Mouse (Mus musculus) stomach, embryonic 14.5 days (tissue): ENCODE measurements around the gene Mapkapk2. TPM values are rescaled to one million over a fixed set of nuclear protein-coding genes. Genes with fewer than 3 reads are reported as not detected.
"Not testable (repeated sequence)": the region's sequence is repeated elsewhere in the genome, so short reads cannot be mapped to it uniquely, and the experiment has no call there.

ENCODE experiments used
- ATAC-seq: fragments of 200-750 bp; cut with Nextera tagmentation; 2 replicates; pipeline ENCODE4 v1.8.0; 2017; ENCODE audit warnings: low read depth, moderate TSS enrichment; ENCODE audit not compliant: insufficient number of reproducible peaks, insufficient read depth, low FRiP score
- H3K27ac ChIP-seq: fragments of 300-500 bp; sonication (generic); 2 replicates; pipeline ENCODE4 v1.5.1; 2014; ENCODE audit warnings: mild to moderate bottlenecking, low read length, moderate library complexity, mixed read lengths
- H3K27me3 ChIP-seq: fragments of 300-500 bp; sonication (generic); 2 replicates; pipeline ENCODE4 v1.6.1; 2014; ENCODE audit warnings: low read length, control low read depth, mixed read lengths; ENCODE audit not compliant: control insufficient read depth, insufficient read depth
- H3K36me3 ChIP-seq: fragments of 300-500 bp; sonication (generic); 2 replicates; pipeline ENCODE4 v1.6.1; 2014; ENCODE audit warnings: mild to moderate bottlenecking, control low read depth, low read length, moderate library complexity, mixed read lengths; ENCODE audit not compliant: control insufficient read depth, insufficient read depth
- H3K4me1 ChIP-seq: fragments of 300-500 bp; sonication (generic); 2 replicates; pipeline ENCODE4 v1.6.1; 2014; ENCODE audit warnings: low read length, control low read depth, mixed read lengths; ENCODE audit not compliant: control insufficient read depth, insufficient read depth
- H3K4me2 ChIP-seq: fragments of 300-500 bp; sonication (generic); replicated peaks from 2 replicates; pipeline ENCODE4 v1.6.1; 2014; ENCODE audit warnings: low read depth, low read length, control low read depth
- H3K4me3 ChIP-seq: fragments of 300-500 bp; sonication (generic); 2 replicates; pipeline ENCODE4 v1.5.1; 2014; ENCODE audit warnings: low read depth, low read length, control low read depth
- H3K9ac ChIP-seq: fragments of 300-500 bp; sonication (generic); replicated peaks from 2 replicates; pipeline ENCODE4 v1.6.1; 2014; ENCODE audit warnings: low read depth, mild to moderate bottlenecking, control low read depth, low read length, moderate library complexity, mixed read lengths
- H3K9me3 ChIP-seq: fragments of 300-500 bp; sonication (generic); 2 replicates; pipeline ENCODE4 v1.6.1; 2016; ENCODE audit warnings: low read depth, low read length, control low read depth; ENCODE audit not compliant: control insufficient read depth
- WGBS: fragments of 180-500 bp; shearing (Covaris S2); extraction: QIAGEN DNeasy Blood & Tissue Kit; methylation state at CpG from one replicate; pipeline ENCODE4 v1.1.7; 2014; 5-methylcytosine and 5-hydroxymethylcytosine counted together
- polyA plus RNA-seq: library from polyadenylated mRNA; unstranded; fragments of >200 nt; fragmentation: Nextera tagmentation; extraction: Ambion mirVana; gene quantifications from 2 replicates; pipeline ENCODE4 v1.2.1, GENCODE M21; 2014

Mapkapk2 gene
- polyA plus RNA-seq, result 56.5 and 68.4 TPM in 2 replicates

- H3K4me1 ChIP-seq, result peaks cover 31% of the 10 kb centered on the region
- no peaks in the 10 kb centered on the region for H3K36me3 ChIP-seq
- H3K4me3 ChIP-seq, result peak within 1 kb of the TSS; percentile 92
- WGBS, result under 1% methylated on average over 29 of the region's 32 CpGs
- peak within 1 kb of the TSS; percentile 96 for H3K27ac ChIP-seq
- peak within 1 kb of the TSS; percentile 65 for H3K4me2 ChIP-seq
- H3K9ac ChIP-seq, result peak within 1 kb of the TSS; percentile 97
- peak; percentile 96 for ATAC-seq
- H3K27me3 ChIP-seq, result no peaks in the 10 kb centered on the region
- no peaks in the 10 kb centered on the region for H3K9me3 ChIP-seq
Measured at GRCm38 (mm10) chr1:131097700-131098094, at the start of gene Mapkapk2. Mapkapk2 (minus strand) TSS chr1:131097826.

- Histone ChIP-seq H3K36me3 (no peaks in the 10 kb centered on the region), H3K9ac (no peak overlapping the region), H3K9me3 (no peaks in the 10 kb centered on the region), H3K27me3 (no peaks in the 10 kb centered on the region), H3K4me3 (no peak overlapping the region), H3K4me1 (no peaks in the 10 kb centered on the region), H3K27ac (no peak overlapping the region), H3K4me2 (no peak overlapping the region)
- 84% methylated on average over 3 of the region's 3 CpGs for WGBS
- no peak for ATAC-seq
Measured at GRCm38 (mm10) chr1:131146181-131146614, 48.6 kb upstream of the Mapkapk2 start.

DNA sequence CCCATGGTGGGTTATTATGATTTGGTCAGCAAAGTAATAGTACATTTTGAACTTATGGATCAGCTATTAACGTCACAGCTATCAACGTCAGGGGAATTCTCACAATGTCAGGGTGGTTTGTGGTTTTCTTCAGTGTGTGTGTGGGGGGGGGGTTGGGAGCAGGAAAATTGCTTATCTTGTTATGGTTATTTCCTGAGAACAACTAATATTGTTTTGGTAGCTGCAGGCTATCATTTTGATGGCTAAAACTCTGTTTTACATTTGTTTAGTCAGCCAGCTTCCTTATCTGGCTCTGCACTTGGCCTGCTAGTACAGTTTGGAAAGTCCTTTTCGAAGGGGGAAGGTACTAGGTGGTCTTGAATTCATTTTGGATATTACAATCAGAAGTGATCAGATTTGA, 47.6 kb upstream of the Mapkapk2 start:
- not testable (repeated sequence) for H3K4me1 ChIP-seq, H3K9ac ChIP-seq, H3K27me3 ChIP-seq, H3K27ac ChIP-seq, H3K36me3 ChIP-seq, H3K4me2 ChIP-seq, H3K4me3 ChIP-seq, ATAC-seq, H3K9me3 ChIP-seq
- WGBS, result 89% methylated on average over 3 of the region's 3 CpGs

GRCm38 (mm10) chr1:131142472-131142871, 44.8 kb upstream of the Mapkapk2 start:
- Histone ChIP-seq H3K27me3 (no peaks in the 10 kb centered on the region), H3K4me3 (no peak overlapping the region), H3K27ac (no peak overlapping the region), H3K4me2 (no peak overlapping the region), H3K4me1 (peaks cover 5% of the 10 kb centered on the region; the same call in 1 of the 2 replicates), H3K9me3 (no peaks in the 10 kb centered on the region), H3K9ac (no peak overlapping the region), H3K36me3 (no peaks in the 10 kb centered on the region)
- ATAC-seq, result no peak
- WGBS, result 87% methylated on average over 1 of the region's 1 CpGs

GRCm38 (mm10) chr1:131141449-131141848, 43.8 kb upstream of the Mapkapk2 start:
- H3K27ac ChIP-seq, result no peak overlapping the region
- 42% methylated on average over 2 of the region's 2 CpGs for WGBS
- no peaks in the 10 kb centered on the region for H3K9me3 ChIP-seq
- no peak overlapping the region for H3K4me2 ChIP-seq
- peaks cover 5% of the 10 kb centered on the region; the same call in 1 of the 2 replicates for H3K4me1 ChIP-seq
- H3K27me3 ChIP-seq, result no peaks in the 10 kb centered on the region
- no peak overlapping the region for H3K4me3 ChIP-seq
- H3K36me3 ChIP-seq, result no peaks in the 10 kb centered on the region
- no peak for ATAC-seq
- no peak overlapping the region for H3K9ac ChIP-seq

GRCm38 (mm10) chr1:131139102-131140095, 41.8 kb upstream of the Mapkapk2 start:
- peak overlapping the region; percentile 66 for H3K4me3 ChIP-seq
- H3K9ac ChIP-seq, result peak overlapping the region; percentile 60; the same call in 1 of the 2 replicates
- no peak for ATAC-seq
- no peaks in the 10 kb centered on the region for H3K9me3 ChIP-seq
- WGBS, result 67% methylated on average over 11 of the region's 11 CpGs
- peak overlapping the region; percentile 88 for H3K4me2 ChIP-seq
- no peaks in the 10 kb centered on the region for H3K27me3 ChIP-seq
- H3K27ac ChIP-seq, result peak overlapping the region; percentile 85; the same call in 1 of the 2 replicates
- no peaks in the 10 kb centered on the region for H3K36me3 ChIP-seq
- peaks cover 5% of the 10 kb centered on the region; the same call in 1 of the 2 replicates for H3K4me1 ChIP-seq

- peak within 1 kb of the TSS; percentile 85 for H3K27ac ChIP-seq
- peak within 1 kb of the TSS; percentile 60 for H3K9ac ChIP-seq
- H3K9me3 ChIP-seq, result no peaks in the 10 kb centered on the region
- H3K4me3 ChIP-seq, result peak within 1 kb of the TSS; percentile 66
- ATAC-seq, result peak; percentile 96
- WGBS, result 3% methylated on average over 49 of the region's 49 CpGs
- H3K27me3 ChIP-seq, result no peaks in the 10 kb centered on the region
- peak within 1 kb of the TSS; percentile 88 for H3K4me2 ChIP-seq
- peaks cover 5% of the 10 kb centered on the region; the same call in 1 of the 2 replicates for H3K4me1 ChIP-seq
- H3K36me3 ChIP-seq, result no peaks in the 10 kb centered on the region
Measured at GRCm38 (mm10) chr1:131138191-131139016, 40.8 kb upstream of the Mapkapk2 start, which contains the start of gene Dyrk3. Dyrk3 (minus strand) TSS chr1:131138340.

DNA sequence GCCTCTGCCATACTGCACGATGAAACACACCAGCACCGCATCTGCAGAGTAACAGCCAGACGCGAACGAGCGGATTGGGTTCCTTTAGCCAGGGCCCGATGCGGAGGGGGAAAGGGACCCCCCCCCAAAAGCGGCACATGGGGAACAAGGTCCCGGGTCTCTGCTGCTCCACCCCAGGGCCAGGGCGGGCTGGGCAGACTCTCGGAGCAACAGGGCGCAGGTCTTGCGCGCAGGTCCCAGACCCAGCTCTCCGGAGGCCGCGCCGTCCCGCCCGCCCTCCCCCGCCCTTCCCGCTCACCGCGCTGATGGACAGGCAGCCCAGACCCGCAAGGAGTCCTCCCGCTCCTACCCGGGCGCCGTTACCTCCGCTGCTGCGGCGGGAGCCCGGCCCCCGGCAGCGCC, 40.1 kb upstream of the Mapkapk2 start:
- Histone ChIP-seq H3K4me3 (peak overlapping the region; percentile 66), H3K9ac (peak overlapping the region; percentile 60), H3K27ac (0 out of 2 replicates have a peak overlapping the region, but pooled peaks have one; percentile 85), H3K9me3 (no peaks in the 10 kb centered on the region), H3K27me3 (no peaks in the 10 kb centered on the region), H3K36me3 (no peaks in the 10 kb centered on the region), H3K4me2 (peak overlapping the region; percentile 88), H3K4me1 (peaks cover 5% of the 10 kb centered on the region; the same call in 1 of the 2 replicates)
- WGBS, result under 1% methylated on average over 29 of the region's 36 CpGs
- ATAC-seq, result peak; percentile 78
